Mouse (Mus musculus) neural tube, embryonic 14.5 days (tissue): ENCODE results near the gene Chid1. TPM values are rescaled to one million over a fixed set of nuclear protein-coding genes. Genes with fewer than 3 reads are reported as not detected.

ENCODE experiments used
- ATAC-seq: fragments of 200-750 bp; cut with Nextera tagmentation; 2 replicates; pipeline ENCODE4 v1.8.0; 2017; ENCODE audit warnings: low read depth, mild to moderate bottlenecking, moderate TSS enrichment, moderate library complexity
- H3K27ac ChIP-seq: fragments of 300-500 bp; sonication (generic); 2 replicates; pipeline ENCODE4 v1.5.1; 2014; ENCODE audit warnings: low read depth, mild to moderate bottlenecking, control low read depth, low read length, moderate library complexity, mixed read lengths
- H3K27me3 ChIP-seq: fragments of 300-500 bp; sonication (generic); 2 replicates; pipeline ENCODE4 v1.6.1; 2014; ENCODE audit warnings: low read length; ENCODE audit not compliant: control insufficient read depth, insufficient read depth
- H3K36me3 ChIP-seq: fragments of 300-500 bp; sonication (generic); 2 replicates; pipeline ENCODE4 v1.6.1; 2014; ENCODE audit warnings: low read length, mixed read lengths; ENCODE audit not compliant: control insufficient read depth, insufficient read depth
- H3K4me1 ChIP-seq: fragments of 300-500 bp; sonication (generic); 2 replicates; pipeline ENCODE4 v1.6.1; 2014; ENCODE audit warnings: low read length; ENCODE audit not compliant: control insufficient read depth, insufficient read depth
- H3K4me2 ChIP-seq: fragments of 300-500 bp; sonication (generic); 2 replicates; pipeline ENCODE4 v1.6.1; 2014; ENCODE audit warnings: mild to moderate bottlenecking, low read depth, low read length, control low read depth
- H3K4me3 ChIP-seq: fragments of 300-500 bp; sonication (generic); 2 replicates; pipeline ENCODE4 v1.5.1; 2014; ENCODE audit warnings: low read depth, low read length, control low read depth, mixed read lengths
- H3K9ac ChIP-seq: fragments of 300-500 bp; sonication (generic); replicated peaks from 2 replicates; pipeline ENCODE4 v1.6.1; 2014; ENCODE audit warnings: low read depth, mild to moderate bottlenecking, control low read depth, low read length, mixed read lengths
- H3K9me3 ChIP-seq: fragments of 300-500 bp; sonication (generic); 2 replicates; pipeline ENCODE4 v1.6.1; 2016; ENCODE audit warnings: low read length; ENCODE audit not compliant: control insufficient read depth
- WGBS: fragments of 180-500 bp; shearing (Covaris S2); extraction: QIAGEN DNeasy Blood & Tissue Kit; methylation state at CpG from one replicate; pipeline ENCODE4 v1.1.7; 2014; 5-methylcytosine and 5-hydroxymethylcytosine counted together
- polyA plus RNA-seq: library from polyadenylated mRNA; unstranded; fragments of >200 nt; fragmentation: Nextera tagmentation; extraction: Ambion mirVana; gene quantifications from 2 replicates; pipeline ENCODE4 v1.2.1, GENCODE M21; 2014

Gene Chid1
- polyA plus RNA-seq, 1 experiment from 2014 or later: 52.4 TPM

- no peak overlapping the region for H3K9ac ChIP-seq
- 94% methylated on average over 7 of the region's 7 CpGs for WGBS
- H3K27ac ChIP-seq: no peak overlapping the region
- no peak for ATAC-seq
- H3K27me3 ChIP-seq: no peaks in the 10 kb centered on the region
- H3K9me3 ChIP-seq: no peaks in the 10 kb centered on the region
- H3K4me3 ChIP-seq: no peak overlapping the region
- H3K4me2 ChIP-seq: no peak overlapping the region
- no peaks in the 10 kb centered on the region for H3K4me1 ChIP-seq
- H3K36me3 ChIP-seq: peaks cover 18% of the 10 kb centered on the region
Observed at GRCm38 (mm10) chr7:141501820-141502555, 37.7 kb downstream of the Chid1 start.

- no peak for ATAC-seq
- no peaks in the 10 kb centered on the region for H3K27me3 ChIP-seq
- H3K4me1 ChIP-seq: no peaks in the 10 kb centered on the region
- H3K4me2 ChIP-seq: no peak overlapping the region
- no peaks in the 10 kb centered on the region for H3K9me3 ChIP-seq
- H3K4me3 ChIP-seq: no peak overlapping the region
- 91% methylated on average over 3 of the region's 3 CpGs for WGBS
- peaks cover 15% of the 10 kb centered on the region for H3K36me3 ChIP-seq
- no peak overlapping the region for H3K9ac ChIP-seq
- no peak overlapping the region for H3K27ac ChIP-seq
Observed at GRCm38 (mm10) chr7:141497600-141497999, 42.1 kb downstream of the Chid1 start.

GRCm38 (mm10) chr7:141495940-141496339, 43.7 kb downstream of the Chid1 start:
- peaks cover 7% of the 10 kb centered on the region; the same call in 1 of the 2 replicates for H3K36me3 ChIP-seq
- WGBS: 87% methylated on average over 4 of the region's 4 CpGs
- no peaks in the 10 kb centered on the region for H3K9me3 ChIP-seq
- H3K4me2 ChIP-seq: no peak overlapping the region
- no peaks in the 10 kb centered on the region for H3K4me1 ChIP-seq
- no peak for ATAC-seq
- no peak overlapping the region for H3K27ac ChIP-seq
- no peak overlapping the region for H3K4me3 ChIP-seq
- no peak overlapping the region for H3K9ac ChIP-seq
- no peaks in the 10 kb centered on the region for H3K27me3 ChIP-seq

GRCm38 (mm10) chr7:141495379-141495778, 44.3 kb downstream of the Chid1 start:
- Histone ChIP-seq H3K9ac (no peak overlapping the region), H3K9me3 (no peaks in the 10 kb centered on the region), H3K4me1 (no peaks in the 10 kb centered on the region), H3K4me3 (no peak overlapping the region), H3K27me3 (no peaks in the 10 kb centered on the region), H3K36me3 (peaks cover 7% of the 10 kb centered on the region; the same call in 1 of the 2 replicates), H3K27ac (no peak overlapping the region), H3K4me2 (no peak overlapping the region)
- WGBS: 95% methylated on average over 2 of the region's 2 CpGs
- ATAC-seq: no peak

GRCm38 (mm10) chr7:141493729-141494128, 45.9 kb downstream of the Chid1 start:
- no peaks in the 10 kb centered on the region for H3K4me1 ChIP-seq
- H3K27ac ChIP-seq: no peak overlapping the region
- no peak overlapping the region for H3K4me3 ChIP-seq
- H3K9me3 ChIP-seq: no peaks in the 10 kb centered on the region
- no peak overlapping the region for H3K4me2 ChIP-seq
- H3K36me3 ChIP-seq: no peaks in the 10 kb centered on the region
- 85% methylated on average over 1 of the region's 1 CpGs for WGBS
- H3K9ac ChIP-seq: no peak overlapping the region
- H3K27me3 ChIP-seq: no peaks in the 10 kb centered on the region
- ATAC-seq: no peak

- no peaks in the 10 kb centered on the region for H3K27me3 ChIP-seq
- H3K36me3 ChIP-seq: no peaks in the 10 kb centered on the region
- H3K4me3 ChIP-seq: no peak overlapping the region
- H3K4me1 ChIP-seq: no peaks in the 10 kb centered on the region
- H3K4me2 ChIP-seq: no peak overlapping the region
- H3K9me3 ChIP-seq: no peaks in the 10 kb centered on the region
- H3K9ac ChIP-seq: no peak overlapping the region
- H3K27ac ChIP-seq: no peak overlapping the region
- no peak for ATAC-seq
- WGBS: 88% methylated on average over 5 of the region's 5 CpGs
Observed at GRCm38 (mm10) chr7:141492738-141493137, 46.9 kb downstream of the Chid1 start.

GRCm38 (mm10) chr7:141491151-141491550, 48.5 kb downstream of the Chid1 start:
- Histone ChIP-seq H3K27me3 (no peaks in the 10 kb centered on the region), H3K4me3 (no peak overlapping the region), H3K4me2 (no peak overlapping the region), H3K27ac (no peak overlapping the region), H3K9me3 (no peaks in the 10 kb centered on the region), H3K4me1 (no peaks in the 10 kb centered on the region), H3K9ac (no peak overlapping the region), H3K36me3 (no peaks in the 10 kb centered on the region)
- 85% methylated on average over 2 of the region's 2 CpGs for WGBS
- no peak for ATAC-seq

GRCm38 (mm10) chr7:141487141-141487540, 52.5 kb downstream of the Chid1 start:
- Histone ChIP-seq H3K4me3 (no peak overlapping the region), H3K9ac (no peak overlapping the region), H3K27ac (no peak overlapping the region), H3K4me2 (no peak overlapping the region), H3K36me3 (no peaks in the 10 kb centered on the region), H3K27me3 (peaks cover 4% of the 10 kb centered on the region; the same call in 1 of the 2 replicates), H3K9me3 (no peaks in the 10 kb centered on the region), H3K4me1 (peaks cover 8% of the 10 kb centered on the region)
- 80% methylated on average over 7 of the region's 7 CpGs for WGBS
- ATAC-seq: no peak

- Histone ChIP-seq H3K9ac (no peak overlapping the region), H3K27me3 (peaks cover 4% of the 10 kb centered on the region; the same call in 1 of the 2 replicates), H3K9me3 (no peaks in the 10 kb centered on the region), H3K27ac (no peak overlapping the region), H3K4me3 (no peak overlapping the region), H3K4me1 (peaks cover 13% of the 10 kb centered on the region), H3K36me3 (no peaks in the 10 kb centered on the region), H3K4me2 (no peak overlapping the region)
- 95% methylated on average over 1 of the region's 1 CpGs for whole genome bisulfite sequencing
- ATAC-seq: no peak
Observed at GRCm38 (mm10) chr7:141486239-141486638, 53.4 kb downstream of the Chid1 start.
